Mouse (Mus musculus) heart, adult 2 months (tissue): ENCODE data around the gene Gm21987. TPM values are rescaled to one million over a fixed set of nuclear protein-coding genes. Genes with fewer than 3 reads are reported as not detected.

ENCODE experiments used
- DNase-seq, 2 experiments: peaks; one replicate each; pipeline ENCODE4 v3.0.0; 2021
- H3K27ac ChIP-seq: fragments of 200-600 bp; 2 replicates; pipeline ENCODE4 v1.8.1; 2022
- H3K27me3 ChIP-seq: fragments of 200-500 bp; 2 replicates; pipeline ENCODE4 v1.6.1; 2012; ENCODE audit warnings: mild to moderate bottlenecking, low read length, inconsistent platforms, mixed read lengths; ENCODE audit not compliant: control insufficient read depth, insufficient read depth
- H3K36me3 ChIP-seq: fragments of 200-500 bp; 2 replicates; pipeline ENCODE4 v1.6.1; 2012; ENCODE audit warnings: low read length, inconsistent platforms; ENCODE audit not compliant: control insufficient read depth, insufficient read depth
- H3K4me1 ChIP-seq: fragments of 200-500 bp; 2 replicates; pipeline ENCODE4 v1.6.1; 2011; ENCODE audit warnings: low read length; ENCODE audit not compliant: control insufficient read depth, insufficient read depth
- H3K4me3 ChIP-seq: fragments of 200-600 bp; 2 replicates; pipeline ENCODE4 v1.8.1; 2022
- H3K79me2 ChIP-seq: fragments of 200-500 bp; replicated peaks from 2 replicates; pipeline ENCODE4 v1.6.1; 2012; ENCODE audit warnings: mild to moderate bottlenecking, inconsistent platforms, low read length, moderate library complexity, mixed read lengths; ENCODE audit not compliant: control insufficient read depth, insufficient read depth
- H3K9ac ChIP-seq: fragments of 200-500 bp; 2 replicates; pipeline ENCODE4 v1.6.1; 2012; ENCODE audit warnings: low read depth, mild to moderate bottlenecking, control low read depth, inconsistent platforms, low read length, mixed read lengths
- CTCF ChIP-seq: fragments of 200-600 bp; IDR thresholded peaks from 2 replicates; pipeline ENCODE4 v1.8.1; 2022; ENCODE audit warnings: antibody characterized with exemption, mild to moderate bottlenecking, moderate library complexity
- EP300 ChIP-seq: fragments of 200-500 bp; IDR thresholded peaks from 2 replicates; pipeline ENCODE4 v1.6.1; 2011; ENCODE audit warnings: low read depth, low read length, control low read depth; ENCODE audit not compliant: insufficient read depth
- POLR2A ChIP-seq: fragments of 200-500 bp; IDR thresholded peaks from 2 replicates; pipeline ENCODE4 v1.6.1; 2011; ENCODE audit warnings: mild to moderate bottlenecking, low read depth, low read length, control low read depth; ENCODE audit not compliant: insufficient read depth
- WGBS: fragments of 180-500 bp; shearing (Covaris S2); methylation state at CpG from one replicate; pipeline ENCODE4 v1.1.7; 2018; 5-methylcytosine and 5-hydroxymethylcytosine counted together
- intact Hi-C: fragments of 180-260 bp; cut with DNase I; formaldehyde crosslinking; loops from one replicate; pipeline ENCODE4 v1.15.1; 2025
- polyA plus RNA-seq: library from polyadenylated mRNA; depleted of rRNA; stranded (reverse); fragments of >200 nt; gene quantifications from 2 replicates; pipeline ENCODE4 v1.2.3, GENCODE M21; 2012
- total RNA-seq, 2 experiments: library from RNA; stranded (reverse); gene quantifications; 2 replicates each; pipeline ENCODE4 v1.2.3; 2021

The Gm21987 gene
- total and polyA plus RNA-seq, 3 experiments: not detected

DNA sequence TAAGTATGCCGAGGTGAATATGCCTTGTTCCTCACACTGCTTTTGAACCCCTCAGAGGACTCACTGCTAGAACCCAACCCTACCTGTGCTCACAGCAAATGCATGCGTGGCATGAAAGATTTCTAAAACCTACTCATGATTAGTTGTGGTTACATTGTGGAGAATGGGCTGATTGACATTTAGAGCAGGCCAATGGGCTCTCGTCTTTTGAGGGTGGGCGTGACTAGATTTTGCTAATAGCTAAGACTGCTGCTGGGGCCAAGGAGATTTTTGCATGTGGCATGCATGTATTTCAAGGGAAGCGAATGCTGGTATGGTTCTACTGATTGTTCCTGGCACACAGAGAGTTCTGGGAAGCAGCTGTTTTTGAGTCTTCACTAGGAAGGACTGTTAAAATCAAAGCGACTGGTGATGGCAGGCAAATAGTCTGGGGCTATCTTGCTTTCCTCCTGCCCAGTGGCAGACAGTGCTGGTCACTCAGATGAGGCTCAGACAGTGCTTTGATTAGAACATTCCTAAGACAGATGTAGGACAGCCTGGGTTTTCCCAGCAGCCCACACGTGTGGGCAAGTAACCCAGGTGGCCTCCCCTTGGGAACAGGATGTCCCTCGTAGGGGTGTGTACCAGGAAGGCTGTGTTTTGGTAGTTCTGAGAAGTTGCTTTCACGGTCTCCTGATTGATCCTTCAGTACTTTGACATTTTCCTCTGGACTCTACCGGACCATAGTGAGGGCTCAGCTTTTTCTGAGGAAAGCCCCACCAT is 27.7 kb downstream of the Gm21987 start:
- Histone ChIP-seq H3K27ac (peak overlapping the region; percentile 49), H3K79me2 (no peaks in the 10 kb centered on the region), H3K4me1 (peaks cover 16% of the 10 kb centered on the region), H3K9ac (no peak overlapping the region), H3K4me3 (no peak overlapping the region), H3K27me3 (no peaks in the 10 kb centered on the region), H3K36me3 (peaks cover 7% of the 10 kb centered on the region)
- intact Hi-C loops: no loop called here
- 52% methylated on average over 10 of the region's 10 CpGs for WGBS
- peak in 1 of 2 experiments; percentile 37 for DNase-seq
- TF ChIP-seq EP300 (no peak), POLR2A (no peak), CTCF (no peak)

DNA sequence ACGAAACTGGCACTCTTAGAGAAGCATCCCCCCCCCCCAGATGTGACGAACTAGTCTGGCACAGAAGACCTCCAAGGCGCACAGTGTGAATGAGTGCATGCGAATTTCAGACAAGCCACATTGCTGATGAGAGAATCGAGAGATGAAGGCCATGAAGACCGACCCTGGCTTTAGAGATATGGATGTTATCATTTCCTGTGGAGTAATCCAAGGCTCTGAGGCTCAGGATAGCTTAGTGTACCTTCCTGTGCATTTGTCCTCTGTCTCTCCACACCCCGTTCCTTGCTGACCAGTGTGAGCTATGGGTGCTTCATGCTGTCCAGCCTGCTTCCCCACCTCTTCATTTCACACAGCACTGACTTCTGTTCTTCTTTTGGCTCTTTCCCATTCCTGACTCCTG is 28.3 kb downstream of the Gm21987 start:
- Histone ChIP-seq H3K79me2 (no peaks in the 10 kb centered on the region), H3K9ac (no peak overlapping the region), H3K27ac (no peak overlapping the region), H3K36me3 (peaks cover 2% of the 10 kb centered on the region), H3K27me3 (no peaks in the 10 kb centered on the region), H3K4me3 (no peak overlapping the region), H3K4me1 (peaks cover 13% of the 10 kb centered on the region)
- intact Hi-C loops: no loop called here
- no peak for DNase-seq
- TF ChIP-seq POLR2A: no peak
- no peak for TF ChIP-seq EP300
- TF ChIP-seq CTCF: no peak
- 40% methylated on average over 7 of the region's 7 CpGs for WGBS

DNA sequence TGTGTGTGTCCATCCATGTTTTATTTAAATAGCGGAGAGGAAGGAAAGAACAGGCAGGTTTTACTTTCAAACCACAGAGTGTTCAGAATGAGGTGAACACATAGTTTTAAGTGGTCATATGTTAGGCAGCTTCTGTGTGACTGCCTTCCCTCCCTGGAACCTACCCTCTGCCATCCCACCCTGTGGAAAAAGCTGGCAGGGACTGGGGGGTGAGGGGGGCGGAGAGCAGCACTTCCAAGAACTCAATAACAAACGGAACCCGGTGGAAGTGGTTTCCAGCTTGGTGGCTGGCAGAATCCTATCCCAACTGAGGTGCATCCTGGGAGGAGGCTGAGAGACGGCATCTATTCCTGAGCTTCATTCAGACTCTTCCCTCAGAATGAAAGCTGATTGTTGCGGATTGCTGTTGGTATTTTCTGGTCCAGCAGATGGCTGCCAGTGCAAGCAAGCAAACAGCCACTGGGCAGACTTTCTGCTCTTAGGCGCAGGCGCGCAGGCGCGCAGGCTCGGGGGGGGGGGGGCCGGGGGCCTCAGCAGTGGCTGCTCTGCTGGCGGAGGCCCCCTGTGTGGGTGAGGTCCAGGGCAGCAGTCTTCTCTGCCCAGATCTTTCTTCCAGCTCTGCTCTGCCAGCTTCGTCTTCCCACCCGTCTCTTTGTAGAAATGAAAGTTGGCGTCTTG is 29.5 kb downstream of the Gm21987 start:
- WGBS: 28% methylated on average over 17 of the region's 17 CpGs
- Histone ChIP-seq H3K36me3 (no peaks in the 10 kb centered on the region; the same call in 1 of the 2 replicates), H3K27ac (peak overlapping the region; percentile 50), H3K4me3 (peak overlapping the region; percentile 46), H3K27me3 (no peaks in the 10 kb centered on the region), H3K79me2 (no peaks in the 10 kb centered on the region), H3K4me1 (peaks cover 8% of the 10 kb centered on the region), H3K9ac (peak overlapping the region; percentile 18; the same call in 1 of the 2 replicates)
- intact Hi-C loops: no loop called here
- peak; percentile 55 to 60 for DNase-seq
- TF ChIP-seq CTCF (peak; percentile 56), EP300 (no peak), POLR2A (0 out of 2 replicates have a peak, but pooled peaks have one; percentile 15)

DNA sequence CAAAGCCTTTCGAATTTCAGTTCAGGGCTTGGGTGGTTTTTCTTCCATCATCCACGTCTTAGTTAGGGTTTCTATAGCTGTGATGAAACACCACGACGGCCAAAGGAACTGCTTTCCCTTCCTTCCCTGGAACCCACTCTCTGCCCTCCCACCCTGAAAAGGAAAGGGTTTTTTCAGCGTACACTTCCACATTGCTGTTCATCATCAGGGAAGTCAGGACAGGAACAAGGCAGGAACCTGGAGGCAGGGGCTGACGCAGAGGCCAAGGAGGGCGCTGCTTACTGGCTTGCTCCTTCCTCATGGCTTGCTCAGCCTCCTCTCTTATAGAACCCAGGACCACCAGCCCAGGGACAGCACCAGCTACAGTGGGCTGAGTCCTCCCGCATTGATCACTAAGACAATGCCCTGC is 30.0 kb downstream of the Gm21987 start:
- 27% methylated on average over 8 of the region's 8 CpGs for WGBS
- H3K4me1 ChIP-seq: peaks cover 8% of the 10 kb centered on the region
- no peaks in the 10 kb centered on the region for H3K79me2 ChIP-seq
- TF ChIP-seq POLR2A (no peak), CTCF (no peak), EP300 (no peak)
- H3K27ac ChIP-seq: peak overlapping the region; percentile 50
- no peak for DNase-seq
- H3K27me3 ChIP-seq: no peaks in the 10 kb centered on the region
- no peaks in the 10 kb centered on the region; the same call in 1 of the 2 replicates for H3K36me3 ChIP-seq
- peak overlapping the region; percentile 18 for H3K9ac ChIP-seq
- intact Hi-C loops: no loop called here
- H3K4me3 ChIP-seq: peak overlapping the region; percentile 46

DNA sequence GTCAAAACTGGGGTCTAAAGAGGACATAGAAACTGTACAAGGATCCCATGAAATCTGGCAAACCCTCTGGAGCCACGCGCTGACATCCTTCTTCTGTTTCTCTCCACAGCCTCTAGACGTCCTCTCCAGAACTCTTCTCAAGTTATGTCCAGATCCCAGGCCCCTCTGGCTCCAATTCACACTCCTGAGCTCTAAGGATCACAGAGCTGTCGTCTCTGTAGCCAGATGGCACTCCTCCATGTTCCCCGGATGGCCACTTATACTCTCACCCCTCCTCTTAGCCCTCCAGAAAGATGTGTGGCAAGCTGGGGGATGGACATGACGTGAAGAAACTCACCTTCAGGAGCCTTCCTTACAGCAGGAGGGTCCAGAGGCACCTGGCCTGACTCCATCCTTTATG is 30.7 kb downstream of the Gm21987 start:
- no peak overlapping the region for H3K9ac ChIP-seq
- H3K36me3 ChIP-seq: no peaks in the 10 kb centered on the region; the same call in 1 of the 2 replicates
- intact Hi-C loops: no loop called here

DNA sequence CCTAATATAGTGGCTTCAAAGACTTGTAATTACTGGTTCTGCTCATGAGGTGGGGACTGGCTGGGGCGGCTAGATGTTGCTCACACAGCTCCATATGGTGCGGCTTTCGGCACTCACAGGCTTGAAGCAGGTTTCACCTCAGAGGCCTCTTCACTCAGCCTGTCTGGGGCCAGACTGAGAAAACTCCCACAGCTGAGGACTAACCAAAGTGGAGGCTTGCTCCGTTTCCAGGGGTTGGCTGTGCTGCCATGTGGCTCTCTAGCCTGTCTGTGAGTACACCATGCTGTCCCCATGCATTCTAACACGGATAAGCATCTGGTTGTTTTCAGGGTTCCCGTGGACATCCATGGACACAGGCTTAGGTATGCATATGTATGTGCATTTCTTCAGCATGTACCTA is 31.8 kb downstream of the Gm21987 start:
- no peaks in the 10 kb centered on the region for H3K27me3 ChIP-seq
- H3K79me2 ChIP-seq: no peaks in the 10 kb centered on the region
- peaks cover 8% of the 10 kb centered on the region for H3K4me1 ChIP-seq
- no peaks in the 10 kb centered on the region; the same call in 1 of the 2 replicates for H3K36me3 ChIP-seq
- DNase-seq: no peak
- intact Hi-C loops: no loop called here
- TF ChIP-seq CTCF (no peak), POLR2A (no peak), EP300 (no peak)
- H3K9ac ChIP-seq: no peak overlapping the region
- H3K4me3 ChIP-seq: no peak overlapping the region
- 80% methylated on average over 6 of the region's 6 CpGs for WGBS
- H3K27ac ChIP-seq: no peak overlapping the region

More for the DNA sequence above, 30.7 kb downstream of the Gm21987 start:
- Histone ChIP-seq H3K27ac (no peak overlapping the region), H3K79me2 (no peaks in the 10 kb centered on the region), H3K4me1 (peaks cover 8% of the 10 kb centered on the region), H3K4me3 (no peak overlapping the region), H3K27me3 (no peaks in the 10 kb centered on the region)
- DNase-seq: no peak
- 58% methylated on average over 6 of the region's 6 CpGs for WGBS
- TF ChIP-seq CTCF: no peak
- TF ChIP-seq POLR2A: no peak
- no peak for TF ChIP-seq EP300
